ENCODE assay signal across 7 mouse cellular contexts in the genomic region with DNA sequence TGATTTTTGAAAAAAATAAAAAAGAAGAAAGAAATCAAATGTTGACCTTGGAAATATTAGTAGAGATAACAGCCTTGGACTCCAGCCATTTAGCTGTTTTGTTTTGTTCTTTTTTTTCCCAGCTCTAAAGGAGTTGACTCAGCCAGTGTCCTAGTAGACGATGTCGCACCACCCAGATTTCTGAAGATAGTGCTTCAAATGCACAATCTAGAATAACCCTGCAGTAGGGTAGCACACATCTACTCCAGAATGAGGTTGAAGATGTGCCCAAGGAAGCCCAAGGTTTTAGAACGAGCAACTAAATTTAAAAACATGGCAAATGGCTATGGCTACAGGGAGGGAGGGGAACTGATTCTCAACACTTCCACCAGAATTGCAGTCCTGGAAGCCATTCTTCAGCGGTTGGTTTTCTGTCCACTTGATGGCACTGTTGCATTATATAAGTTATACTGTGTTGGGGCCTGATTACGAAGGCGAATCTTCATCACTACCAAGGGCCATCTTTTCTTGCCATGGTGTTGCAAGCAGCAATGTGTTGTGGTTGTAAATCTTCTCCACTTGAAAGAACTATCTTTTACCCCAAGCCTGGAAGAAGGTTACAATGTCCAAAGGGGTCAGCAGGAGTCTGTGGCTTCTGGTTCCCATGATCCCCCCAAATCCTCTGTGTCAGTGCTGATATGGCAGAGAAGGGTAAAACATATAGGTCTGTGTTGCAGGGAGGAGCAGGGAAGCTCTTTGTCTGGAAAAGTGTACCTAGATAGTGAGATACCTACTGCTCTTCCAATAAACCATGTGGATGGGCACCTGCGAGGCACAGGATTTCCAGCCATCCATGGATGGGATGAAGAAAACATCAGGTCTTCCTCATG.
A peak's percentile ranks its signal among the peaks of the same experiment; 100 is the strongest.
DNase-seq lines count a peak whose midpoint lies in the region; ATAC-seq and TF ChIP-seq lines count a peak whose summit lies in the region.

No protein-coding gene starts in this region.

- H3K4me3 ChIP-seq in MEL (ENCODE audit: control insufficient read depth in 1 of 2, insufficient read depth in 1 of 2, low read depth in 2 of 2, low read length in 2 of 2), result no peak overlapping the region
- H3K4me3 ChIP-seq in forebrain, embryonic 10.5 days, result no peak overlapping the region
- H3K4me3 ChIP-seq in hindbrain, embryonic 14.5 days (replicated peaks; ENCODE audit: low read length), result no peak overlapping the region
- no peak overlapping the region for H3K4me3 ChIP-seq in midbrain, embryonic 12.5 days

- no peak for TF ChIP-seq EP300 in MEL (IDR thresholded peaks at IDR 0.05; ENCODE audit: low read depth in 1 of 2, low read length in 2 of 2)

- DNase-seq in MEL (ENCODE audit: low read depth, low spot score), result peak; percentile 2
- DNase-seq in adrenal gland, adult 8-10 months, result peak; percentile 26
- peak; percentile 17 for DNase-seq in forebrain, embryonic 10.5 days (ENCODE audit: extremely low spot score, low spot score)
- DNase-seq in hindbrain, embryonic 14.5 days (ENCODE audit: low spot score), result peak; percentile 90
- peak; percentile 72 to 74 for DNase-seq in layer of hippocampus, postnatal 10 days (ENCODE audit: low spot score in 2 of 2)
- peak; percentile 13 to 16 for DNase-seq in urinary bladder, postnatal 36 days (ENCODE audit: low spot score in 2 of 2)

- no peak for TF ChIP-seq POLR2A in MEL (IDR thresholded peaks at IDR 0.05; ENCODE audit: control insufficient read depth in 1 of 2, insufficient read depth in 1 of 2, low read depth in 1 of 2, low read length in 2 of 2, poor library complexity in 1 of 2)

- TF ChIP-seq RAD21 in MEL (IDR thresholded peaks at IDR 0.05; ENCODE audit: low read depth, low read length), result peak; percentile 1

- H3K4me2 ChIP-seq in hindbrain, embryonic 14.5 days (replicated peaks), result no peak overlapping the region
- H3K4me2 ChIP-seq in midbrain, embryonic 12.5 days (replicated peaks), result no peak overlapping the region

- TF ChIP-seq CTCF in MEL (IDR thresholded peaks at IDR 0.05 in 2 of 3, conservative IDR thresholded peaks at IDR 0.05 in 1 of 3; ENCODE audit: control insufficient read depth in 1 of 3, insufficient read depth in 1 of 3, low read depth in 2 of 3, low read length in 3 of 3, poor library complexity in 1 of 3, severe bottlenecking in 1 of 3), result peak in 1 of 3 experiments; percentile 3; a peak in 1 of 6 replicates

- no peaks in the 10 kb centered on the region for H3K36me3 ChIP-seq in MEL (ENCODE audit: control insufficient read depth in 1 of 2, insufficient read depth in 2 of 2, low read length in 2 of 2)
- no peaks in the 10 kb centered on the region for H3K36me3 ChIP-seq in forebrain, embryonic 10.5 days (replicated peaks)
- H3K36me3 ChIP-seq in hindbrain, embryonic 14.5 days (replicated peaks; ENCODE audit: control insufficient read depth, insufficient read depth), result no peaks in the 10 kb centered on the region
- H3K36me3 ChIP-seq in midbrain, embryonic 12.5 days, result no peaks in the 10 kb centered on the region

- H3K27ac ChIP-seq in MEL (ENCODE audit: control insufficient read depth, low read depth, low read length), result no peak overlapping the region
- no peak overlapping the region for H3K27ac ChIP-seq in forebrain, embryonic 10.5 days
- no peak overlapping the region for H3K27ac ChIP-seq in hindbrain, embryonic 14.5 days
- no peak overlapping the region for H3K27ac ChIP-seq in midbrain, embryonic 12.5 days (replicated peaks)

- H3K27me3 ChIP-seq in MEL (ENCODE audit: control insufficient read depth in 1 of 2, insufficient read depth in 2 of 2, low read length in 2 of 2), result no peaks in the 10 kb centered on the region
- no peaks in the 10 kb centered on the region for H3K27me3 ChIP-seq in forebrain, embryonic 10.5 days (ENCODE audit: poor library complexity, severe bottlenecking)
- H3K27me3 ChIP-seq in hindbrain, embryonic 14.5 days (ENCODE audit: control insufficient read depth, insufficient read depth, low read length), result no peaks in the 10 kb centered on the region
- H3K27me3 ChIP-seq in midbrain, embryonic 12.5 days, result no peaks in the 10 kb centered on the region; the same call in 1 of the 2 replicates

- ATAC-seq in hindbrain, embryonic 14.5 days (ENCODE audit: low FRiP score), result peak; percentile 93
- peak; percentile 76 for ATAC-seq in midbrain, embryonic 12.5 days (ENCODE audit: low FRiP score, low read depth)

- no peaks in the 10 kb centered on the region for H3K9me3 ChIP-seq in MEL (replicated peaks; ENCODE audit: insufficient read depth, low read length)
- no peaks in the 10 kb centered on the region for H3K9me3 ChIP-seq in forebrain, embryonic 10.5 days
- H3K9me3 ChIP-seq in hindbrain, embryonic 14.5 days (ENCODE audit: control insufficient read depth, low read length), result no peaks in the 10 kb centered on the region
- no peaks in the 10 kb centered on the region for H3K9me3 ChIP-seq in midbrain, embryonic 12.5 days

- H3K79me2 ChIP-seq in MEL (ENCODE audit: control insufficient read depth, insufficient read depth, low read length, poor library complexity), result no peaks in the 10 kb centered on the region

- 57% methylated on average over 7 of the region's 7 CpGs for WGBS in forebrain, embryonic 10.5 days
- WGBS in hindbrain, embryonic 14.5 days, result 49% methylated on average over 7 of the region's 7 CpGs
- WGBS in midbrain, embryonic 12.5 days, result 49% methylated on average over 7 of the region's 7 CpGs

- H3K9ac ChIP-seq in MEL (ENCODE audit: control insufficient read depth, low read depth, low read length, poor library complexity, severe bottlenecking), result no peak overlapping the region
- H3K9ac ChIP-seq in hindbrain, embryonic 14.5 days, result no peak overlapping the region
- no peak overlapping the region for H3K9ac ChIP-seq in midbrain, embryonic 12.5 days (replicated peaks)

- no peaks in the 10 kb centered on the region for H3K4me1 ChIP-seq in MEL (ENCODE audit: control insufficient read depth in 1 of 2, insufficient read depth in 2 of 2, low read length in 2 of 2)
- H3K4me1 ChIP-seq in forebrain, embryonic 10.5 days, result no peaks in the 10 kb centered on the region
- H3K4me1 ChIP-seq in hindbrain, embryonic 14.5 days (replicated peaks; ENCODE audit: control insufficient read depth, insufficient read depth, low read length), result no peaks in the 10 kb centered on the region
- no peaks in the 10 kb centered on the region for H3K4me1 ChIP-seq in midbrain, embryonic 12.5 days

TF ChIP-seq in MEL, 35 proteins besides CTCF, POLR2A, EP300 and RAD21:
- TF ChIP-seq MAFK (IDR thresholded peaks at IDR 0.05; ENCODE audit: borderline replicate concordance, low read depth, low read length), result no peak
- TF ChIP-seq BHLHE40 (IDR thresholded peaks at IDR 0.05; ENCODE audit: borderline replicate concordance, low read depth, low read length), result no peak
- TF ChIP-seq SMC3 (IDR thresholded peaks at IDR 0.05; ENCODE audit: low read depth, low read length), result no peak
- no peak for TF ChIP-seq MYC (IDR thresholded peaks at IDR 0.05; ENCODE audit: low read depth, low read length)
- TF ChIP-seq ELF1 (IDR thresholded peaks at IDR 0.05; ENCODE audit: low read depth, low read length), result no peak
- TF ChIP-seq RCOR1 (IDR thresholded peaks at IDR 0.05; ENCODE audit: low read depth, low read length), result no peak
- TF ChIP-seq UBTF (IDR thresholded peaks at IDR 0.05; ENCODE audit: borderline replicate concordance, insufficient read depth, low read depth, low read length), result no peak
- no peak for TF ChIP-seq E2F4 (IDR thresholded peaks at IDR 0.05; ENCODE audit: borderline replicate concordance, low read depth, low read length)
- no peak for TF ChIP-seq POLR2AphosphoS2 (IDR thresholded peaks at IDR 0.05; ENCODE audit: low read length)
- no peak for TF ChIP-seq ZNF384 (IDR thresholded peaks at IDR 0.05; ENCODE audit: low read depth, low read length)
- no peak for TF ChIP-seq GATA1 (IDR thresholded peaks at IDR 0.05; ENCODE audit: low read depth, low read length)
- no peak for TF ChIP-seq MXI1 (IDR thresholded peaks at IDR 0.05; ENCODE audit: low read depth, low read length)
- TF ChIP-seq MYB (IDR thresholded peaks at IDR 0.05; ENCODE audit: low read depth, low read length), result no peak
- no peak for TF ChIP-seq HCFC1 (IDR thresholded peaks at IDR 0.05; ENCODE audit: low read depth, low read length)

Comparison
In these comparisons a context has a peak if more than half of its experiments do, and no peak if none do; other contexts are left out.
1. DNase-seq: peak in every context shown above with its lines; median percentile 90 in hindbrain, embryonic 14.5 days; 73 in layer of hippocampus, postnatal 10 days; 26 in adrenal gland, adult 8-10 months; 17 in forebrain, embryonic 10.5 days; 14 in urinary bladder, postnatal 36 days; 2 in MEL.